Mouse (Mus musculus) gastrocnemius, postnatal 14 days (tissue): ENCODE data around the gene Rbsn. TPM values are rescaled to one million over a fixed set of nuclear protein-coding genes. Genes with fewer than 3 reads are reported as not detected.

Source experiments
- DNase-seq: peaks from one replicate; pipeline ENCODE4 v3.0.0; 2021; ENCODE audit warnings: mixed read lengths
- intact Hi-C: fragments of 180-260 bp; cut with DNase I; formaldehyde crosslinking; loops from one replicate; pipeline ENCODE4 v1.15.1; 2025; ENCODE audit warnings: low total_unique reads
- long read RNA-seq, 2 experiments: library from polyadenylated mRNA; stranded (forward); transcript quantifications; one replicate each; pipeline ENCODE4 v2.0.0; 2021
- total RNA-seq, 2 experiments: library from RNA; stranded (reverse); gene quantifications; 2 replicates each; pipeline ENCODE4 v1.2.3; 2021

The Rbsn gene
- total RNA-seq: 10 to 100 TPM; 10.3 to 10.7 TPM
- long read RNA-seq, experiment 1, full-length matches to known transcripts: 5 of 12 reads
- long read RNA-seq, experiment 1, partial matches to known transcripts: 2 of 12 reads
- long read RNA-seq, experiment 1, other reads (novel, unspliced or antisense): 5 of 12 reads
- long read RNA-seq, experiment 2, full-length matches to known transcripts: 9 of 16 reads
- long read RNA-seq, experiment 2, partial matches to known transcripts: 0 of 16 reads
- long read RNA-seq, experiment 2, other reads (novel, unspliced or antisense): 7 of 16 reads

- peak; percentile 93 for DNase-seq
- intact Hi-C loops: no loop called here
Measured at GRCm38 (mm10) chr6:92214773-92215449, at the start of gene Rbsn. Rbsn (minus strand) TSS chr6:92214925.

DNA sequence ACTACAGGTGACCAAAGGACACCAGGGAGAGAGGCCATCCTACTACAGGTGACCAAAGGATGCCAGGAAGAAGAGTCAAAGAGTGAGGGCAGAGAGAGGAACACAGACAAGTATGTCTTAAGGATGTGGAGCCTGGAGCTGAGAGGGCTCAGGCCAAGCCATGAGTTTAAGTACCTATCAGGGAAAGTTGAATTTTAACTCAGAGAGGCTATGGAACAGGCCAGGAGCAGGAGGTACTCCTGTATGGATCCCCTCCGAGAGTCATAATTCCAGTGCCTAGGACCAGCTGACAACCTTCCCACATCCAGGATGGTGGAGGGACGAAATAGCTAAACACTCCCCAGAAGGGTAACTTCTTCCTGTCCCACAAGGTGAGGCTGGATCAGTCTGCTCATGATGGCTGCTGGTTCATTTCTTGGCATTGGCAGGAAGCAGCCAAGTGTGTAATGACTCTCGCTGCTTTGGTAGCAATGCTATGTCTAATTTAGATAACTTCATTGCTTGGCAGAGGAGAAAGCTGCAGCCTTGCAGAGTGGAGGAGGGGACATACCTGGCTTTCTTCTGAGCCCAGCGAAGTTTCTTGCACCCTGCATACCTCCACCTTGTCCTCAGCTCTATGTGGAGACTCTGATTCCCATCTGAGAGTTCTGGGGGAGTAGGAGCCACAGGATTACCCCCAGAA, 46.6 kb upstream of the Rbsn start:
- DNase-seq: no peak
- intact Hi-C loops: no loop called here

DNA sequence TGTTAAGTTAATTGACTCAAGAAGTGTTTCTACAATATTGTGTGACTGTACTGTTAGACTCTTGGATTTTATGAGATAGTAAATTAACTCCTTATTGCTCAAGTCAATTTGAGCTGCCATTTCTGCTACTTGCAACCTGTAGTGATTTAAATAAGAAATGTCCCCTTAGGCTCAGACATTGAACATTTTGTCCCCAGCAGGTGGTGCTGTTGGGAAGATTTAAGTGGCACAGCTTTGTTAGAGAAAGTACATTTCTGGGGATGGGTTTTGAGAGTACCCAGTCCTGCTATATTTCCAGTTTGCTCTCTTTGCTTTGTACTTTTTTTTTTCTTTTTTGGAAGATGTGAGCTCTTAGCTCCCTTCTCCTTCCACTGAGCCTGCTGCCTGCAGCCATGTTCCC, 40.6 kb upstream of the Rbsn start:
- intact Hi-C loops: no loop called here
- no peak for DNase-seq

GRCm38 (mm10) chr6:92253253-92253870, 38.6 kb upstream of the Rbsn start:
- no peak for DNase-seq
- intact Hi-C loops: no loop called here

DNA sequence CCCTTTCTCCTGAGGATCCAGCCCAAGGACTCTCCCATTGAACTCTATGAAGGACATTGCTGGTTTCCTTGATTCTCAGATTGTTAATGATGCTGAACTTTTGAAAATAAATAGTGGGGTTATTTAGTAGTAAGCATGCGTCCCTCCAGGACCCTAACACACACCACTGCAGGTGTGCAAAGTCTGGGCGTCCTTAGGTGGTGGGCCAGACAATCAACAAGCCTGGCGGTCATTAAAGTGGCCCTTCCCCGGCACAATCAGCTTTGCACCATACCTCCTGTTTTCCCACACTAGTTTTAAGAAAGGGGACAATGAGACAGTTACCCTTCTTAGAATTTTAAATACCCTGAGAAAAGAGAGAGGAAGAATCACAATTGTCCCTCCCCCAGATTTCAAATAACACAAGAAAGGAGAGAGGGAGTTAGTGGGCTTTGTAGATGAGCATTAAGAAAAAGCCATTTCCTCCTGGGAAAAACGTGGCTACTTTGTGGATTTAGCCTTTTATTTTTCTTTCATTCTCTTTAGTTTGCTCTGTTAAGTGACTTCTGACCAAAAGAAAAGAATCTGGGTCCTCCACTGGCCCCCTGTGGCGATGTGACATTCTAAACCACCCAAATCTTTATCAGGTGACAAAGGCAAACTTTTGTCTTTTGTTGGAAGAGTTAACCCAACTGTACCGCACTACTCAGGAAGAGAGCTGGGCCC, 32.6 kb upstream of the Rbsn start:
- intact Hi-C loops: no loop called here
- DNase-seq: no peak

DNA sequence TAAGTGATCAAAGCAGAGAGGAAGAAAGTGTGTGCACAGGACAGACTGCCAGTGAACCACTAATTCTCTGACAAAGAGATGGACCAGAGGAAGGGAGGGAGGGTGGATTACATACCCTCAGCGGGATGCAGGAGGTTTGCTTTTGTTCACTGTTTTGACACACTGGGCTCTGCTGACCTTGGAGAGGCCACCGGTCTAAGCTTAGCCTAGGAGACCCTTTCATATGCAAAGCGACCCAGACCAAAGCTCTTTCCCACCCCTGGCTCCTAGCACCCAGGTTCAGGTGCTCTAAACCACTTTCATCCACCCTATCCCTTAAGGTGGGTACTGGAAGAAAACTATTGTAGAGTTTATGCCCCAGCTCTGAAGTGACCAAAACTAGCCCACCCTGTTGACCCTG, 31.6 kb upstream of the Rbsn start:
- intact Hi-C loops: no loop called here
- DNase-seq: no peak

- DNase-seq: no peak
- intact Hi-C loops: no loop called here
Measured at GRCm38 (mm10) chr6:92244591-92244990, 29.9 kb upstream of the Rbsn start, which contains the start of gene Trh. Trh (minus strand) TSS chr6:92244650.

- intact Hi-C loops: no loop called here
- DNase-seq: peak; percentile 36
Measured at GRCm38 (mm10) chr6:92241178-92241906, 26.6 kb upstream of the Rbsn start.

GRCm38 (mm10) chr6:92235036-92235435, 20.3 kb upstream of the Rbsn start:
- intact Hi-C loops: no loop called here
- DNase-seq: no peak

- intact Hi-C loops: no loop called here
- DNase-seq: no peak
Measured at GRCm38 (mm10) chr6:92231762-92232161, 17.0 kb upstream of the Rbsn start.

GRCm38 (mm10) chr6:92231356-92231755, 16.6 kb upstream of the Rbsn start:
- intact Hi-C loops: no loop called here
- DNase-seq: no peak

DNA sequence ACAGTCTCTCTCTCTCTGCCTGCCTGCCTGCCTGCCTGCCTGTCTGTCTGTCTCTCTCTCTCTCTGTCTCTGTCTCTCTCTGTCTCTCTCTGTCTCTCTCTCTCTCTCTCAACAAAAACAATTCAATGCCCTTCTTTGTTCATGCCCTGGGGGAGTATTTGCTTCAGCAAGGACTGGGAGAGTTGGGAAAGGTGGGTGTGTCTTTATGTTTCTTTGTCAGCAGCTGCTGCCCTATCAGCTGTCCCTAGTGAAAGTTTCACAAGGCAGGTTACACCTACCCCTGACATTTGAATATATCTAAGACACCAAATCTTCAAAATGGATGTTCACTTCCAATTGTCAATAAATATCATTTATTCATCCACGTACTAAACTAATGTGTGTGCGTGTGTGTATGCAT, 14.9 kb upstream of the Rbsn start:
- DNase-seq: no peak
- intact Hi-C loops: no loop called here

DNA sequence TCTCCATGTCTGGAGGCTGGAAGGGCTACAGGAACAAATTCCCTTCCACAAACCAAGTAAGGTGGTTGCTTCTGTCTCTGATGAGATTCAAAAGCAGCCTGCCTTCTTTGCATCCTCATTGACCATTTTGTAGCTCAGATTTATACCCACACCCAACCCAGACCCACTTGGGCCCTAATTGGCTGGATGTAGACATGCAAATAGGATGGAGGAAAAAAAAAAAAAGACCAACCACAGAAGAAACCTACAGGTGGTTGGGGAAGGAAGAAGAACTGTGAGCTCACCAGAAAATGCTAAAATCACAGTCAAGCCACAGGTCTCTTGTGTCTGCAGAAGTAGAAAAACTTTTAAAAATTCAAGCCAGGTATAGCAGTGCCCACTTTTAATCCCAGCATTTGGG, 14.4 kb upstream of the Rbsn start:
- no peak for DNase-seq
- intact Hi-C loops: no loop called here

GRCm38 (mm10) chr6:92224981-92225380, 10.3 kb upstream of the Rbsn start:
- intact Hi-C loops: no loop called here
- DNase-seq: no peak

DNA sequence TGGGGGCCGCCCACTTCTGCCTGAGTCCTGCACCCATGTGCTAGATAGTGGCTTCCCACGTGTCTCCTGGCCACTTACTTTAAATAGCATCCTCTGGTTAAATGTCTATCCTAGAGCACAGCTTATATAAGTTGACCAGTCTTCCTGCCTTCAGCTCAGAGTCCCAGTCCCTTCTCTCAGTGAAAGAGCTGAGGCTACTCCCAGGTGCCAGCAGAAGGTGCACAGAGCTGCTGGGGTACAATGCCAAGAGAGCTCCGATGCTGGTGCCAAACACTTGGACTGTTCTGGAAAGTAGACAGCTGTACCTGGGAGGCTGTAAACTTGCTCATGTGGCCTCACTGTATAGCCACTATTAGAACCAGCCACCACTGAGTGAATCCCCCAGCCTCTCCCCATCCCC, 7.3 kb upstream of the Rbsn start:
- intact Hi-C loops: loop anchor here (2.0 kb wide), 1 partner anchor 45 kb away; no protein-coding TSS in a partner anchor
- DNase-seq: no peak

DNA sequence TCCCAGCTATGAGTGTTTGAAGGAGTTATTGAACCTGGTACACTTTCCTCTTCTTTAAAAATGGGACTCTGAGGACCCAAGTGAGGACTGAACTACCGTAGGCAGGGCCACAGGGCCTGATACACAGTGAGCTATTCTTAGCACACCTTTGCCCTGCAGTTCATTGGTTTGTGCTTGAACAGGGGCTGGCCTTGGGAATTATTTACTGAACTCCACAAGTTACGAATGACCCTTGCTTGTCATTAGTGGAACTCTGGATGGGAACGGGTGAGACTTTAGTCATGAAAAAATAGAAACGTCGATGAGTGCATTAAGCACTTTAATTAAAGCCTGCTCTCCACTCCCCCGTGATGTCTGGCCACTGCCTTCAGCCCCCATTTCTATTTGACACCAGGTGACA, 6.9 kb upstream of the Rbsn start:
- intact Hi-C loops: loop anchor here (2.0 kb wide), 1 partner anchor 45 kb away; no protein-coding TSS in a partner anchor
- DNase-seq: no peak

DNA sequence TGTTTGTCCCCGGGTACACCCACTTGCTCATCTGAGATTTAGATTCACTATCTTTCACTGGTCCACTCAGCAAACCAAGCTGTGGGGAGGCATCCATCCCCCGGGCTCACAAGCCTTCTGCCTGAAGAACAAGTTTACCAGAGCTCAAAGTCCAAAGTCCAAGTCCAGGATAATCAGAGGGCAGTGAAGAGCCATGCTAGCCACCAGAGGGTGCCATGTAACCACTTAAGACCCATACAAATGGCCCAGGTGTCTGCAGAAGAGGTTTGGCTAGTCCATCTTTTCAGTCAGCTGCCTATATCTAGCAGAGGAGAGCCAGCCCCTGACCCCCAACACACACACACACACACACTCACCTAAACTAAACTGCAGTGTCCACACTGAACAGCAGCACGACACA, 4.7 kb upstream of the Rbsn start:
- intact Hi-C loops: no loop called here

GRCm38 (mm10) chr6:92214055-92214772, 511 bp downstream of the Rbsn start:
- intact Hi-C loops: no loop called here
- no peak for DNase-seq

More for the DNA sequence above, 4.7 kb upstream of the Rbsn start:
- DNase-seq: peak; percentile 12
